Mouse (Mus musculus) ES-Bruce4 (cell line): ENCODE results near the gene Lrrfip2. TPM values are rescaled to one million over a fixed set of nuclear protein-coding genes. Genes with fewer than 3 reads are reported as not detected.

ENCODE experiments used
- H3K27ac ChIP-seq: 2 replicates; pipeline ENCODE4 v1.5.1; 2012; ENCODE audit warnings: low read length, inconsistent platforms; ENCODE audit not compliant: insufficient read depth
- H3K27me3 ChIP-seq: 2 replicates; pipeline ENCODE4 v1.6.1; 2012; ENCODE audit warnings: mild to moderate bottlenecking, low read length, inconsistent platforms; ENCODE audit not compliant: control insufficient read depth, poor library complexity, insufficient read depth, severe bottlenecking
- H3K36me3 ChIP-seq: 2 replicates; pipeline ENCODE4 v1.6.1; 2012; ENCODE audit warnings: inconsistent platforms, mild to moderate bottlenecking, low read length, moderate library complexity; ENCODE audit not compliant: control insufficient read depth, poor library complexity, insufficient read depth, severe bottlenecking
- H3K4me1 ChIP-seq: one replicate; pipeline ENCODE4 v1.8.1; 2011; ENCODE audit warnings: low read length; ENCODE audit not compliant: control insufficient read depth, insufficient read depth
- H3K4me3 ChIP-seq: 2 replicates; pipeline ENCODE4 v1.5.1; 2011; ENCODE audit warnings: low read depth, mild to moderate bottlenecking, low read length
- H3K9ac ChIP-seq: 2 replicates; pipeline ENCODE4 v1.6.1; 2012; ENCODE audit warnings: low read depth, mild to moderate bottlenecking, inconsistent platforms; ENCODE audit not compliant: poor library complexity, severe bottlenecking
- H3K9me3 ChIP-seq: replicated peaks from 2 replicates; pipeline ENCODE4 v1.6.1; 2012; ENCODE audit warnings: mild to moderate bottlenecking, low read length, inconsistent platforms; ENCODE audit not compliant: control insufficient read depth, poor library complexity, insufficient read depth, severe bottlenecking
- CTCF ChIP-seq: IDR thresholded peaks from one replicate; pipeline ENCODE4 v1.8.1; 2011; ENCODE audit warnings: low read depth, low read length
- EP300 ChIP-seq: IDR thresholded peaks from 2 replicates; pipeline ENCODE4 v1.6.1; 2011; ENCODE audit warnings: low read depth, low read length; ENCODE audit not compliant: insufficient read depth
- POLR2A ChIP-seq: IDR thresholded peaks from one replicate; pipeline ENCODE4 v1.8.1; 2011; ENCODE audit warnings: low read length; ENCODE audit not compliant: insufficient read depth
- polyA plus RNA-seq: library from polyadenylated mRNA; stranded (reverse); fragments of >200 nt; gene quantifications from 2 replicates; pipeline ENCODE4 v1.2.4, GENCODE M21; 2011; ENCODE audit warnings: low read depth; ENCODE audit not compliant: missing spikeins, insufficient read depth, insufficient read length

The Lrrfip2 gene
- polyA plus RNA-seq, 1 experiment: 62.0 TPM

- Histone ChIP-seq H3K4me1 (no peaks in the 10 kb centered on the region), H3K9me3 (no peaks in the 10 kb centered on the region), H3K27me3 (no peaks in the 10 kb centered on the region), H3K36me3 (no peaks in the 10 kb centered on the region), H3K4me3 (no peak overlapping the region), H3K27ac (no peak overlapping the region), H3K9ac (no peak overlapping the region)
- TF ChIP-seq CTCF: no peak
- no peak for TF ChIP-seq POLR2A
- TF ChIP-seq EP300: no peak
Observed at GRCm38 (mm10) chr9:111178971-111179370, 61.6 kb downstream of the Lrrfip2 start.

- TF ChIP-seq EP300 (no peak), CTCF (no peak), POLR2A (no peak)
- Histone ChIP-seq H3K9ac (no peak overlapping the region), H3K27me3 (no peaks in the 10 kb centered on the region), H3K36me3 (no peaks in the 10 kb centered on the region), H3K4me1 (no peaks in the 10 kb centered on the region), H3K27ac (no peak overlapping the region), H3K9me3 (no peaks in the 10 kb centered on the region), H3K4me3 (no peak overlapping the region)
Observed at GRCm38 (mm10) chr9:111182176-111182575, 64.8 kb downstream of the Lrrfip2 start.

- TF ChIP-seq CTCF (no peak), EP300 (no peak), POLR2A (no peak)
- Histone ChIP-seq H3K36me3 (no peaks in the 10 kb centered on the region), H3K4me3 (no peak overlapping the region), H3K27ac (no peak overlapping the region), H3K27me3 (no peaks in the 10 kb centered on the region), H3K4me1 (no peaks in the 10 kb centered on the region), H3K9me3 (no peaks in the 10 kb centered on the region), H3K9ac (no peak overlapping the region)
Observed at GRCm38 (mm10) chr9:111184929-111185328, 67.5 kb downstream of the Lrrfip2 start.

GRCm38 (mm10) chr9:111186861-111187260 lies 69.5 kb downstream of the Lrrfip2 start:
- no peak for TF ChIP-seq CTCF
- TF ChIP-seq POLR2A: no peak
- no peak for TF ChIP-seq EP300
- no peaks in the 10 kb centered on the region for H3K4me1 ChIP-seq
- H3K36me3 ChIP-seq: 0 out of 2 replicates have a peak, but pooled peaks cover 2% of the 10 kb centered on the region
- no peak overlapping the region for H3K4me3 ChIP-seq
- H3K9me3 ChIP-seq: no peaks in the 10 kb centered on the region
- no peak overlapping the region for H3K9ac ChIP-seq
- H3K27ac ChIP-seq: no peak overlapping the region
- H3K27me3 ChIP-seq: no peaks in the 10 kb centered on the region

GRCm38 (mm10) chr9:111188731-111189130 lies 71.3 kb downstream of the Lrrfip2 start:
- Histone ChIP-seq H3K36me3 (0 out of 2 replicates have a peak, but pooled peaks cover 2% of the 10 kb centered on the region), H3K4me3 (no peak overlapping the region), H3K9ac (no peak overlapping the region), H3K27me3 (no peaks in the 10 kb centered on the region), H3K9me3 (no peaks in the 10 kb centered on the region), H3K4me1 (no peaks in the 10 kb centered on the region), H3K27ac (no peak overlapping the region)
- TF ChIP-seq POLR2A (no peak), EP300 (no peak), CTCF (no peak)

- H3K27me3 ChIP-seq: no peaks in the 10 kb centered on the region
- H3K9me3 ChIP-seq: no peaks in the 10 kb centered on the region
- no peak for TF ChIP-seq CTCF
- TF ChIP-seq POLR2A: no peak
- TF ChIP-seq EP300: no peak
- 0 out of 2 replicates have a peak, but pooled peaks cover 2% of the 10 kb centered on the region for H3K36me3 ChIP-seq
- no peaks in the 10 kb centered on the region for H3K4me1 ChIP-seq
- H3K4me3 ChIP-seq: no peak overlapping the region
- no peak overlapping the region for H3K27ac ChIP-seq
- no peak overlapping the region for H3K9ac ChIP-seq
Observed at GRCm38 (mm10) chr9:111193211-111193610, 75.8 kb downstream of the Lrrfip2 start.
